Mouse (Mus musculus) kidney, postnatal 14 days (tissue): ENCODE measurements around the gene Setd4.

Experiments used
- DNase-seq: peaks from one replicate; pipeline ENCODE4 v3.0.0; 2022; ENCODE audit warnings: mixed read lengths

Setd4 gene

DNA sequence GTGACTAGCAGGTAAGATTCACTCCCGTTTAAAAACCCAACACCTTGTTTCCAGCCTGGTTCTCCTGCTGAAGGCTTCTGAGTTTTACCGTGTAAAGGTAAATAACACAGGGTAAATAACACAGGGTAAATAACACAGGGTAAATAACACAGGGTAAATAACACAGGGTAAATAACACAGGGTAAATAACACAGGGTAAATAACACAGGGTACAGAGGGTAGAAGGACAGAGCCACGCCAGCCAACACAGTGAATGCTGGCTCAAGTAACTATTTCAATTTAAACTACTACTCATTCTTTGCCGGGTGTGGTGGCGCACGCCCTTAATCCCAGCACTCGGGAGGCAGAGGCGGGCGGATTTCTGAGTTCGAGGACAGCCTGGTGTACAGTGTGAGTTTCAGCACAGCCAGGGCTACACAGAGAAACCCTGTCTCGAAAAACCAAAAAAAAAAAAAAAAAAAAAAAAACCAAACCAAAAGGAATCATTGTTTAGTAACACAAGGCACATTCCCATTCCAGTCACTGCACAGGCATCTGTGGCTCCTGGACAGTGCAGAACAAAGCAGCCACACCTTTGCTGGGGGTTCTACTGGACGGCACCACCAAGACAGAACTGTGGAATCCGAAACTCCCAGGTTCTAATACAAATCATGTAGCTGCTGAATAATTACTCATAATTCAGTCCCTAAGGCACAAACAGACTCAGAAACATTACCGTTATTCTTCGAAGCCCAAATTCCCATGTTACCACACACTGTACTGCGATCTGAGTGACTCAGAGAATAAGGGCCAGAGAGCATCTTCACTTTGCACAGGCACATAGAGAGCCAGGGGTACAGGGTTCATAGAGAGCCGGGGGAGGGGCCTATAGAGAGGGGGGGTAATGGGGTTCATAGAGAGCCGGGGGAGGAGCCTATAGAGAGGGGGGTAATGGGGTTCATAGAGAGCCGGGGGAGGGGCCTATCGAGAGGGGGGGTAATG is 12.1 kb downstream of the Setd4 start:
- no peak for DNase-seq

DNA sequence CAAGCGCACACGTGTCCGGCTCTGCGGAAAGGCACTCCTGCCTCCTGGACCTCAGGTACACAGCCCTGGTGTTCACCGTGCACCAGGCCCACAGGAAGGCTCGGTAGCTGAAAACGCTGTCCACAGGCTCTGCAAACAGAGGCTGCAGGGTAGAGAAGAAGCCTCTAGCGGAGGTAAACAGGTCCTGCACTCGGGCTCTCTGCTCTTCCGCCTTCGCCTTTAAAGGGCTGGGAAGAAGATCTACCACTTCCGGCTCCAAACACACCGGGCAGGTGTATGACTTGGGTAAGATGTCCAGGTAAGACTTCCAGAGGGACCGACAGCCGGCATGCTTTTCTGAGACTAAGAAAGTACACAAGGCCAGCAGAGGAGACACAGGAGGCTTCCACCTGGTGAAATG is 12.9 kb downstream of the Setd4 start:
- DNase-seq, result no peak

DNA sequence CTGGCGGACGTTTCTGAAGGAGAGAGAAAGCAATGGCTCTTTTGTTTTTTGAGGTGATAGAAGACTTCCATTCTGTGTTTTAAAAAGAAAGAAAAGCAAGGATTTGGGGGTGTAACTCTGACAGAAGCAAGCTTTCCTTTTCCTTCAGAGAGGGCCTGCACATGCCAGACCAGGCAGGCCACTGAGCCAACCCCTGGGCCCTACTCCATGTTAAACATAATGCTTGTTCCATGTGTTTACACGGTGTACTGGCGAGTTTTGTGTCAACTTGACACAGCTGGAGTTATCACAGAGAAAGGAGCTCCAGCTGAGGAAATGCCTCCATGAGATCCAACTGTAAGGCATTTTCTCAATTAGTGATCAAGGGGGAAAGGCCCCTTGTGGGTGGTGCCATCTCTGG is 15.6 kb downstream of the Setd4 start:
- DNase-seq, result no peak

DNA sequence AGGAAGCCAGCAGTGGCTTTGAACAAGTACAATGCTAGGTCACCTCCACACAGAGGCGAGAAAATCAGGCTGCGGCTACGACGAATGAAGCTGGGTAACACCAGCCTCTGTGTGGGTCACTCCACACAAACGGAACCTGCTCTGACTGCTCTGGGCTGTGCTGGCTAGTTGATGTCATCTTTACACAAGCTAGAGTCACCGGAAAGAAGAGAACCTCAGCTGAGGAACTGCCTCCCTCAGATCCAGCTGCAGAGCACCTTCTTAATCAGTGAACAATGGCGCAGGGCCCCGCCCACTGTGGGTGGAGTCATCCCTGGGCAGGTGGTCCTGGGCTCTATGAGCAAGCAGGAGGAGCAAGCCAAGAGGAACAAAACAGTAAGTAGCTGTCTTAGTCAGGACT is 17.5 kb downstream of the Setd4 start:
- no peak for DNase-seq

DNA sequence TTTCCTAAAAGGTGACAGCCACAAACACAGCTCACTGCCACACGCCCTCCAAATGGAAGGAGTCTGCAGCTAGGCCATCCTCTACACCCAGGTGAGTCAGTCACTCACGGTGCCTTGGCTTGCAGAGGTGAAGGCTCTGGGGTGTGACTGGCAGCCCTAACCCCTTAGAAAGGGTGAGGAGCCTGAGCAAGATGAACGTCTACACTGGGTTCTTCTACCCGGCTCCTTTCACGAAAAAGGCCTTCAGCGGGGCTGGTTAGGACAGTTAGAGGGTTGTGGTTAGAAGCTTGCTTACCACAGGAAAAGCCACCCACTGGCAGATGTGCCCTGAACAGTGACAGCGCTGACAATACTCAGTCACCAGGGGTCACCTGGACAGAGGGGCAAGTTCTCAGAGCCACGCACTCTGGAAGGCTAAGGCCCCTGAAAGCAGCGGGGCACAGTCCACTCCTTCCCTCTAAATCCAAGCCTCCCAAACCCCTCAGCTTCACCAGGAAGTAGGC is 18.1 kb downstream of the Setd4 start:
- no peak for DNase-seq

DNA sequence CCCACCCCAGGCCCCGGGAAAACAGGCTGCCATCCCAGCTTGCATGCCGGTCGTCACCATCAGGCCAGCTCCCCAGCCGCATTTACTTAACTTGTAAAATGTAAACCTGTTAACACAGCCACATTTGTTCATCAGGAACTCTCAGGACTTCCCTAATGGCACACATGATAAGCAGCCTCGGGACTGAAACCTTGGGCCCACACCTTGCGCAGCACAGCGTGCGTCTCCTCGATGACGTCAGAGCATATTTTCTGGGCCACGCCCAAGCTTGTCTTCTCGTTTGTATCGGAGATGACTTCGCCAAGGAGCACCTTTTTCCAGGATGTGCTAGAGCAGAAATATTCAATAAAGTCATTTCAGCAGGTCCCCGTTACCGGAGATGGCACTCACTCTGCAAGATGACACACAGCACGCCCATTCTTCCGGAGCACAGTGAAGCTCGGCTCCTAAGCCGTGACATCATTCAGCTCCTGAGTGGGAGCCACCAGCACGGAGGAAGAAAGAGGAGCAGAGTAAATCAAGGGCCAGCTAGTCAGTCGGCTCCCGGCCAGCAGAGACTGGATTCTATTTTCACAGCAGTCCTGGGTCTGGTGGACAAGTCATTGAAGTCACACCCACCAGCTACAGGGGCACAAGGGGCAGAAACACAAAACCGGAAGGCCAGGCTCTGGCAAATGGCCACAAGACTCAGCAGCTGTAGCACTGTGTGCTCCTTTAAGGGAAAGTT is 18.7 kb downstream of the Setd4 start:
- DNase-seq, result peak; percentile 34

DNA sequence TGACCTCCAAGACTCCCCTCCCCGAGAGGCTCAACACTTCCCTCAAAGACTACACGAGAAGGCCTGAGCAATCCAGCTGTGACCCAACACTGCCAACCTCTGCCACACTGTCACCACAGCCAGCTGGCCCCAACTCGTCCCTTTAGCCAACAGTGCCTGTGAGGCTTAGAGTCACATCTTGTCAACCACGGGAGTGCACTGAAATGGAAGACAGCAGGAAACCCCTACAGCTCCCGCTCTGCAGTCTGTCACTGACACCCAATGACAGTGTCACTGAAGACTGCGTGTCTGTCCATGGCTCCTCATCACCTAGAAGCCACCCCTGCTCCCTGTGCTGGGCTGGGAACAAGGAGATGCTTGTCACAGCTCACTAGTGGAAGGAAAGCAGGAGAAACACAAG is 22.7 kb downstream of the Setd4 start:
- no peak for DNase-seq

DNA sequence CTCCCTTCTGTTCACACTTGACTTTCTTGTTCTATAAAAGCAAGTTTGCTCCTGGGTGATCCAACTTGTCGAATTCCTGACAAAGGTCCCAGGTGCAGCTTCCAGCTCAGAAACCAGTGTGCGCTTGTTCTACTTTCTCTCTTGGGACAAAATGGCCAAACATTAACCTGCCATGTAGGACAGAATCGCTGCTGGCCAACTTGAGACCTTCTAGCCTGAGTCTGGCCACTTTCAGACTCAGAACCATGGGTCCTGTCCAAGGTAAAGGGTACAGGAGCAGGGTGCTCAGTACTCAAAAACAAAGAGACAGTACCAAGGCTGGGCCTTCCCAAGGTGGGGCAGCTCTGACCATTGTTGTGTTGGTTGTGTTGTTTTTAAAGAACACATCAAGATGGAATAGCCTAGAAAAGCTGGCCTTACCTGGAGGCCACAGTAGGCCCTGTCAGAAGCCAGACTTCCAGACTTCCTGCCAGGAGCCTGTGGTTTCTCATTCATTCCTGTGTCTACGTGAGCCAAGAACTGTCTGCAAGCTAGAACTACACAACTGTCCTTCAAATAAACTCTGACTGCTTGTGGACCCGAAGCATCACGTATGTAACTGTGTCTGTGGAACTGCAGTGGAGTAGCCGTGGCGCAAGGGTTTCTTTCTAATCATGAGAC is 25.4 kb downstream of the Setd4 start:
- peak; percentile 58 for DNase-seq

DNA sequence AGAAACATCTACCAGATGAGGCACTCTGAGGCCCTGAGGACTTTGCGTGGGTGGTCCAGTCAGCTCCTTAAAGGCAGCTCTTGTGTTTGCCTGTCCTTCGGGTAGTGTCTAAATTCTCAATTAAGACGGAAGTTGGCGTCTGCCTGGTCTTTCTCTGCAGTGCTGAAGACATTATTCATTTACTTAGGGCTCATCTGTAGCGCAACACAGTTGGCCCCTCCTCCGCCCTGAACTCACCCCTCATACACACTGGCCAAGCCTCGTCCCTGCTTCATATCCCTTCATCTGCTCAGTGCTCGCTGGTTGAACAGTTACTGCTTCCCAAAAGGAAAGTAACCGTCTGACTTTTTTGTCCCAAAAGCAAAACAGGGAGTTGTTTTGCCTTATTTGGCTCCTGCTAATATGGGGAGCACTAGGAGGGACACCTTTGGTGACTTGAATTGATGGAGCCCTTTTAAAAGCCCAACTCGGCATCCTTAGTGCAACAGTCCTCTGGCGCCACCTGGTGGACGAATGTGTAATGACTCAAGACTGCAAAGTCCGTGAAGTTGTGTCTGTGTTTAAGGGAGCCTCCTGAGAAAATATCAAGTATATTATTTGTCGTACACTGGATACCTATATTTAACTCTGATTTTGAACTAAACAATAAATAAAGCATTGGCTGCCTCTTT is 27.3 kb downstream of the Setd4 start:
- peak; percentile 83 for DNase-seq

DNA sequence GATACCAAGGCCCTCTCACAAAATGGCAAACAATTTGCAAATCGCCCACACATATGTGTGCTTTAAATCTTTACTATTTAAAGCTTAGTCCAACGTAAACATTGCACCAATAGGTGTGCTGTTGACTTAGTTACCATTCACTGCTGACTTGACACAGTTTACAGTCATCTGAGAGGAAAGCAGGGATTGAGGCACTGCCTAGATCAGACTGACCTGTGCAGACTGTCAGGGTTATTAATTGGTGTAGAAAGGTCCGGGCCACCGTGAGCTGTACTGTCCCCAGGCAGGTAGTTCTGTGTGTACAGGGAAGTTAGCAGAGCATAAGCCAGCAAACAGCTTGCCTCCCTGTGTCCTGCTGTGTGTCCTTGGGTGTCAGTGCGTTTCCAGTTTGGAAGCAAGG is 28.3 kb downstream of the Setd4 start:
- DNase-seq, result no peak

DNA sequence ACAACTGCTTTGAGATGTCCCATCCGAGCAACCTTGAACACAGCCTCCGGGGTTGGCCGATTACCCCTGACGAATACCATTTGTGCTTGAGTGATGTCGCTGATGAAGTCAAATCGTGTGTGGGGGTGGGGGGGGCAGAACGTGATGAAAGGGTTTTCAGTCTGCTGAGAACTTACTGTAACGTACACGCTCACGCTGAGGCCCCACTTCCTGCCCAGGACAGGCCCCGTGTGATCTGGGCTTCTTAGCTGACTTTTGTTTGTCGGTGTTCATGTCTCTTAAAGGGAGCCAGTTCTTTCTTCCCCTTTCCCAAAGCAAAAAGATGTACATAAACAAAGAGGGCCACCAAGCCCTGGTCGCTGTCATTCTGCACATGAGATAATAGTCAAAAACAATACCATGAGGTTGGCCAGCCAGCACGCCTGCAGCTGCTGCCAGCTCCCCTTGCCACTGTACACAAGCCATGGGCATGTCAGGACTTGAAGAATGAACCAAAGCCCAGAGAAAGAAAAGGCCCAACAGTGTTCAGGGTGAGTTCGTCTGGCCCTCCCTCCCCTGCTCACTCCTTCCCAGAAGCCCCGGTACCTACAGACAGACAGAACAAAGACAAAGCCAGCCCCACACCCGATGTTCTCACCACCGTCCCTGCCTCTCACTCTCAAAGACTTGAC is 29.2 kb downstream of the Setd4 start:
- no peak for DNase-seq

DNA sequence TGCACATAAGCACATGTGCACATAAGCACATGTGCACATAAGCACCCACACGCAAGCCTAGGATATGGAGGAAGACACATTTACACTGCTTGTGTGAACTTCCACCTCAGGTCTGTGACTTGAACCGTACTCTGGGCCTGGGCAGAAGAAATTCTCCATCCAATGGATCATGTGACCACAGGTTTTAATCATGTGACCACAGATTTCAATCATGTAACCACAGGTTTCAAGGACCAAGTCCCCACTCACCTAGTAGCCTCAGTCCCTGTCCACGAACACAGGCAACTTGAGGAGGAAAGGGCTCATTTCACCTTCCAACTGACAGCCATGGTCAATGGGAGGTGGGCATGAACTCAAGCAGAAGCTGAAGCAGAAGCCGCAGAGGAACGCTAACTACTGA is 30.4 kb downstream of the Setd4 start:
- DNase-seq, result no peak

DNA sequence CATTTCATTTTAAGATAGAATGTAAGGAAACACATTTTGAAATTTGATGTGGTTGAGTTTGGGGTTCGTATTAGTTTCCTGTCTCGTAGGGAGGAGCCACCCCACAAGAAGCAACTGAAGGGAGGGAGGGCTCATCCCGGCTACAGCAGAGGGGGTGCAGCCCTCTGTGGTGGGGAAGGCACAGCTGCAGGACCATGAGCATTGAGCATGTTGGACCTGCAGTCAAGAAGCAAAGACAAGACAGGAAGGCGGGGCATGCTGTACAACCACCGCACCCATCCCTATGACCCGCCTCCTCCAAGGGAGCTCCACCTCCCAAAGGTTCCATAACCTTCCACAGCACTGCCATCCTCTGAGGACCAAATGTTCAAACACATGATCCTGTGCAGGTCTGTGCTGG is 31.5 kb downstream of the Setd4 start:
- DNase-seq, result no peak

DNA sequence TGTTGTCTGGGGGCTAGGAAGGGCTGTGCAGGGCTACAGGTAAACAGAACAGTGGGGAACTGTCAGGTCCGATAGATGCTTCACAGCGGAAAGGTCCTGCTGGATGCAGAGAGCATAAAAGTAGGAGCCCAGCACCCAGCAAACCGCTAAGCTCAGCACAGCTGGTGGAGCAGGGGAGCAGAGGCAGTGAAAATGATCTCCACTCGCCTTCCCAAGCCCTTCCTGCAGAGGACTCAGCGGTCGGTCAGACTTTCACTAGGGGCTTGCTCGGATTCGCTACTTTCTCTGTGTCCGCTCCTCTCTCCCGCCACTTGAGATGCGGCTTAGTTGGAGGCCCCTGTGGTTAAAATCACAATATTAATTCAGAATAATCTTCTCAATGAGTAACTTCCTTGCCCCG is 45.4 kb downstream of the Setd4 start:
- no peak for DNase-seq

DNA sequence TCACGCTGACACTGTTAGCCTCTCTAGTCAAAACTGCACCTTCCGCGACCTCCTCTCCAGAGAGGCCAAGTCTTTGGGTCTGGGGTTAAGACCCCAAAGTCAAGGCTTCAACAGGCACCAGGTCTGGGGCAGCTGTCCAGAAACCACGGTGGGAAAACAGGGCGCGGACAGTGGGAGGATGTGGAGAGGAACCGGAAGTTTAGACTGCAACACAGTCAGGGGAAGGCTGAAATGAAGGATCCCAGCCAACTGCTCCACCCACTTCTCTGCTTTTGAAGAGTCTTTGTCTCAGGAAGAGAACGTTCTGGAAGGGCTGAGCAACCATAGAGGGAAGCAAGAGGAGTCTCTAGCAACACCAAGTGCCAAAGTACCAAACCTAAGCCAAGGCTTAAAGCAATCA is 46.2 kb downstream of the Setd4 start:
- no peak for DNase-seq

DNA sequence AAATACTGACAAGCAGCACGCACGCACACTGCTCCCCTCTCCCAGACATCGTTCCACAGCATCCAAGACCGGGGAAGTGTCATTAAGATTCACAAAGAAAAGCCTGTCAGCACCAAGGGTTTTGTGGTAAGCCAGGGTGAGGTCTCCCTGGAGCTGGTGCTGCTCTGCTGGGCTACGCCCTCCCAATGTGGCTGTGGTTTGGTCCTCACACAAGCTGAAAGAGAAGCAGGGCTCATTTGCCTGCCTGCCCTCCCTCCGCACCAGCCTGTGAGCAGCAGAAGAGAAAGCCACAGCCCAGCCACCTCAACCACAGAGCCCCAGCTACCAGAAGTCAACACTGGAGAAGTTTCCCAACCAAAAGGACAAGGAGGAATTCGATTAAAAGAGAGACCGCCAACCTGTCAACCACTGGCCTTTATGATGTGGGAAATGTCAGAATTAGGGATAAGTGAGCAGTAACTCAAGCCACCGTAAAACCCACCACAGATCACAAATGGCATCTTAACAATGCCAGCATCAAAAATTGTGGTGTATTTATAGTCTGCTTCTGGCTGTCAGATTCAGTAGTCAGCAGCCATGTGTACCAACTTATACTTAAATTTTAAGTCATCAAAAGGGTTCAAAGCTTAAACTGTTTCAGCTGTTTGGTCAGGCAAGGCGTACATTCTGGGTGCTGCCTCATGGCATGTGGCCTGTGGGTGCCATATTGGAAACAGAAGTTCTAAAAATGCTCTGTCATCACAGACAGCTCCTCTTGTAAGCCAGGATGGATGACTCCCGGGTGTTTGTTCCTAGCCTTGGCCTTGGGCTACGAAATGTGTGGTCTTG is 51.0 kb downstream of the Setd4 start:
- DNase-seq, result no peak

DNA sequence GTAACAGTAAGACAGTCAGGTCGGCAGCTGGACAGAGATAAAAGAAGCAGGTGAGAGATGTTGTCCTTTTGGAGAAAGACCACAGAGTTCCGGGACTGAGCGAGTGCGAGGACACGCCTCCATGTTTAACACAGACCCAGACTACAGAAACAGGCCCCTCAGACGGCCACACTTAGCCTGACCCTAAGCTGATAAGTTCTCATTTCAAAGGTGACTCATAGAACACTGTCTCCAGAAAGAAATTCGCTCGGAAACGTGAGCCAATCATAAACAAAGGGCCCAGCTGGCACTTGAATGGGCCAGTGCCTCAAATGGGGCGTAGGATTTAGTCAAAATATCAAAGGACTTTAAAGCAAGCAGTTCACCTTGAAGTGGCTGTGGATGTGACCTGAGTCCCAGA is 54.6 kb downstream of the Setd4 start:
- DNase-seq, result no peak

DNA sequence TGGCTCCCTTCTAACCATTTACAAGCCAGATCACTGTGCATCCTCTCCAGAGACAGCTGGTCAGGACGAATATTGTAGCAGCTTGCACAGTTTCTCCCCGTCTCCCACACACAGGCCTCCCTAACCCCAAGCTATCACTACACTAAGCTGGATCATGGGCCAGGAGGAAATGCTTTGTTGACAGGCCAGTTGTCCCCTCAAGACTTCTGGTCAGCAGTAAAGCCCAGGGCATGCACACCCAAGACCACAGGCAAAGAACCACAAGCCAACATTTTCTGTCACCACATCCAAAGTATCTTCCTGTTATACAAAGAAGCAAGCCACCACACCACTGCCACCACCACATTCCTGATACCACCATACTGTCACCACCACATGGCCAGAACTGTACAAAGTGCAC is 55.8 kb downstream of the Setd4 start:
- DNase-seq, result no peak

DNA sequence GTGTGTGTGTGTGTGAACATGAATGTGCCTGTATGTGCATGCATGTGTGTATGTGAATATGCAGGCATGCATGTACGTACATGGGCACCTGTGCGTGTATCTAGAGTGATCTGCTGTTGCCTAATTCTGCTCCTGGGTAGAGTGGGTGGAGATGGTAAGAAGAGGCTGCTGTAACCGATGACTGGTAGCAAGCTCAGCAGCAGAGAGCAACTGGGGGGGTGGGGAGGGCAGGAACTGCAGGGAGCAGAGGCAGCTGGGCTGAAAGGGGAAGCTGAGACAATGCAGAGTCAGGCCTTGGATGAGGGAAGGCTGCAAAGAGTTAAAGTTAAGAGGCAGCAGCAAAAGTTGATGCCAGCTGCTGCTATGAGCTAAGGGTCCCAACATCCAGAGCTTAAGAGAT is 56.7 kb downstream of the Setd4 start:
- no peak for DNase-seq

DNA sequence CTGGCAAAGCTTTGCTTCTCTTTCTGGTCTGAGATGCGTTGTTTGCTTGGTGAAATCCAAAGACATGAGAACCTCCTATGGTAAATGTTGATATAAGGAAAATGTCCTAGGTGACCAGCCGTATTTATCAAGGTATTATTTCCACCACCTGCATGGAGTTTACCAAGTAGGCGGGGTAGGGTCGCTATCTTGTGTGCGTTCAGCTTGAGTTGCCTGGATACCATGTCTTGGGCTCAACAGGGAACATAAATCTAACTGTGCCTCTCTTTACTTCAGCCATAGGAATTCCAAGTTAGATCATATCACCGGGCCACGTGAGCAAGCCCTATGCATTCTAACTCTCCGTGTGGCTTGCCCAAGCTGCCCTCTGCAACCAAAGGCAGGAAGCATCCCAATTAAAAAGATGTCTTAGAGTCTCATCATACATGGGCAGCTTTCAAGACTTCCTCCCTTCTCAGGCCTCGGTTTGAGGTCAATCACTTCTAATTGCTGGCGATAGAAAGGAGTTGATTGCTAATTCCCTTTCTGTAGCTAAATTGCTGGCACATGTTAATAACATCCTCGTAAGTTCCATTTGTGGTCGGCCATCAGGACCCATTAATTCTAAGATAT is 57.4 kb downstream of the Setd4 start:
- DNase-seq, result no peak

DNA sequence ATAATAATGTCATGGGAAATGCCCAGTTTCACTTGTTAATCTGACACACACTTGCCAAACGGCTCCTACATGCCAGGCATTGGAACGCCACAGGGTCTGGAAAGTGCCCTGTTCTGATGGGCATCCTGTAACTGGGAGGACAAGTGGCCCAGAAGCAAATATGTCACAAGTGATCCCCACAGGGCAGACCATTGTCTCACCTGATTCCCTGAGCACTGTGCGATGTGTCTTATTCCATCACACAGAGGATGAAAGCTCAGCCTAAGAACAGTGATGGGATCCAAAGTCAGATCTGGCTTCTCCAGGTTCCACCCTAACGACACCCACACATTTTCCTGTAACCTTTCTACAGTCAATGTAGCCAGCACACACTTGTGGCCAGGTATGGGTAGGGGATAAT is 58.9 kb downstream of the Setd4 start:
- no peak for DNase-seq
